Mouse (Mus musculus): ENCODE data around the gene Eml1. TPM values are rescaled to one million over a fixed set of nuclear protein-coding genes. Genes with fewer than 3 reads are reported as not detected.
"Not testable (repeated sequence)": the region's sequence is repeated elsewhere in the genome, so short reads cannot be mapped to it uniquely, and the experiment has no call there.

Gene Eml1
- polyA plus RNA-seq, 1 experiment from 2014 or later = 48.9 TPM

DNA sequence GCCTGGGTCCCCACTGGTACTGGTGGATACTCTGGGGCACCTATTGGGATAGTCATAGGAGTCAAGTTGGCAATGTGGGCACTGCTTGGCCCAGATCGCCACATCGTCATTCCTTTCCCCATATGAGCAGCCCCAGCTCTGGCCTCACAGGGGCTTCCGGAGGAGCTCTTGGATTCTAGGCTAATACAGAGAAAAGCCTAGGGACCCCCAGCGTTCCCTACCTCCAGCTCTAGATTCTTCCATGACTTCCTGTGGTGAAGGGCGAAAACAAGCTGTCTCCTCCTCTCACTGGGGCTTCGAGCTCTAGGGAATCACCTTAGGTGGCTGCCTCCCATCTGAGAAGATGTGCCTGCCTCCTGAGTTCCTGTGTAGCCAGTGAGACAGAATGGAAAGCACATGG is 119.6 kb downstream of the Eml1 start:
- H3K9me3 ChIP-seq (ENCODE audit: control insufficient read depth, low read length) = no peaks in the 10 kb centered on the region
- no peak for ATAC-seq (ENCODE audit: low read depth)
- no peak overlapping the region for H3K4me3 ChIP-seq (ENCODE audit: low read depth, low read length)
- H3K4me1 ChIP-seq (ENCODE audit: control insufficient read depth, insufficient read depth, low read length) = peaks cover 8% of the 10 kb centered on the region
- no peak overlapping the region for H3K27ac ChIP-seq (ENCODE audit: low read depth, low read length)
- 90% methylated on average over 6 of the region's 6 CpGs for WGBS
- no peak overlapping the region for H3K4me2 ChIP-seq (ENCODE audit: low read depth, low read length)
- H3K9ac ChIP-seq (replicated peaks; ENCODE audit: low read depth, low read length) = no peak overlapping the region
- H3K36me3 ChIP-seq (ENCODE audit: control insufficient read depth, insufficient read depth, low read length) = no peaks in the 10 kb centered on the region
- no peaks in the 10 kb centered on the region for H3K27me3 ChIP-seq (ENCODE audit: control insufficient read depth, insufficient read depth, low read length)

DNA sequence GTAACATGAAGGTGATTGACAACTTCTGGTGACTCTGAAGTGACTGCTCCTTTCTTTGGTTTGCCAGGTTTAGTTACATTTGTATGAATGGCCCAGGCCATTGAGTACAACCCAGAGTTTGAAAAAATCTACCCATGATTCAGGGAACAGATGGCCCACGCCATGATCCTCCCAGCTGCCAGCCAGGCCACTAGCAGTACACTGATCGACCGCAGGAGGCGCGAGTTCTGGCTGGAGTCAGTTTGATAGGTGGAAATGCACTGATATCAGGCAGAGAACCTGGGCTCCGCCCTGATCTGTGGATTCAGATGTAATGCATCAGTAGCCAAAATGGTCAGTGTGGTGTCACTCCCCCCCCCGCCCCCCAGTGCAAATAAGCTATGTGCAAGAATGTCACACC is 120.2 kb downstream of the Eml1 start:
- Histone ChIP-seq H3K27me3 (ENCODE audit: control insufficient read depth, insufficient read depth, low read length) (no peaks in the 10 kb centered on the region), H3K4me3 (ENCODE audit: low read depth, low read length) (no peak overlapping the region), H3K9ac (replicated peaks; ENCODE audit: low read depth, low read length) (no peak overlapping the region), H3K36me3 (ENCODE audit: control insufficient read depth, insufficient read depth, low read length) (no peaks in the 10 kb centered on the region), H3K4me1 (ENCODE audit: control insufficient read depth, insufficient read depth, low read length) (peaks cover 8% of the 10 kb centered on the region), H3K4me2 (ENCODE audit: low read depth, low read length) (no peak overlapping the region), H3K9me3 (ENCODE audit: control insufficient read depth, low read length) (no peaks in the 10 kb centered on the region), H3K27ac (ENCODE audit: low read depth, low read length) (no peak overlapping the region)
- WGBS = 50% methylated on average over 7 of the region's 7 CpGs
- no peak for ATAC-seq (ENCODE audit: low read depth)

DNA sequence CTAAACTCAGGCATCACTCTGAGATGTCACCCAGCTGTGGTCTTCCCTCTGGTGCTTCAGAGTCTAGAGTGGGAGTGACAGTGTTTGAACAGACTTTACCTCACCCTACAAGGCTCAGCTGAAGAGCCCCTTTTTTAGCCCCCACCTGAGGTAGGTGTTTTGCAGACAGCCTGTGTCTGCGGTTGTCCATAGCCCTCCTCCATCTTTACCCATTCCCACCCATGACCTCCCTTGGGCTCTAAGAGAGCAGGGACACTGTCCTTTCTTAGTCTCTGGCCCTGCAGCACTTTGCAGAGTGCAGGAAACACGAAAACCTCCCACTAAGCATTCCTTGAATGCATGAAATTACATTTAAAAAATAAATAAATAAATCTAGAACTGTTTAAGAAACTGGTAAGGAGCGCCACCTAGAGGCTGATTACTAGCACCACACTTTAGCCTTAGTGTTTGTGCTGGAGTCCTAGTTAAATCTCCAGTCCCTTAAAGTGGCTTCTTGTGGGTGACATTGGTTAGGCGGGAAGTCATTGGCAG is 123.3 kb downstream of the Eml1 start:
- no peaks in the 10 kb centered on the region for H3K9me3 ChIP-seq (ENCODE audit: control insufficient read depth, low read length)
- H3K9ac ChIP-seq (replicated peaks; ENCODE audit: low read depth, low read length) = no peak overlapping the region
- ATAC-seq (ENCODE audit: low read depth) = peak; percentile 62
- peak overlapping the region; percentile 44; the same call in 1 of the 2 replicates for H3K27ac ChIP-seq (ENCODE audit: low read depth, low read length)
- WGBS = 30% methylated on average over 4 of the region's 4 CpGs
- H3K4me3 ChIP-seq (ENCODE audit: low read depth, low read length) = no peak overlapping the region
- no peaks in the 10 kb centered on the region for H3K36me3 ChIP-seq (ENCODE audit: control insufficient read depth, insufficient read depth, low read length)
- H3K4me1 ChIP-seq (ENCODE audit: control insufficient read depth, insufficient read depth, low read length) = peaks cover 8% of the 10 kb centered on the region
- no peak overlapping the region for H3K4me2 ChIP-seq (ENCODE audit: low read depth, low read length)
- H3K27me3 ChIP-seq (ENCODE audit: control insufficient read depth, insufficient read depth, low read length) = no peaks in the 10 kb centered on the region

DNA sequence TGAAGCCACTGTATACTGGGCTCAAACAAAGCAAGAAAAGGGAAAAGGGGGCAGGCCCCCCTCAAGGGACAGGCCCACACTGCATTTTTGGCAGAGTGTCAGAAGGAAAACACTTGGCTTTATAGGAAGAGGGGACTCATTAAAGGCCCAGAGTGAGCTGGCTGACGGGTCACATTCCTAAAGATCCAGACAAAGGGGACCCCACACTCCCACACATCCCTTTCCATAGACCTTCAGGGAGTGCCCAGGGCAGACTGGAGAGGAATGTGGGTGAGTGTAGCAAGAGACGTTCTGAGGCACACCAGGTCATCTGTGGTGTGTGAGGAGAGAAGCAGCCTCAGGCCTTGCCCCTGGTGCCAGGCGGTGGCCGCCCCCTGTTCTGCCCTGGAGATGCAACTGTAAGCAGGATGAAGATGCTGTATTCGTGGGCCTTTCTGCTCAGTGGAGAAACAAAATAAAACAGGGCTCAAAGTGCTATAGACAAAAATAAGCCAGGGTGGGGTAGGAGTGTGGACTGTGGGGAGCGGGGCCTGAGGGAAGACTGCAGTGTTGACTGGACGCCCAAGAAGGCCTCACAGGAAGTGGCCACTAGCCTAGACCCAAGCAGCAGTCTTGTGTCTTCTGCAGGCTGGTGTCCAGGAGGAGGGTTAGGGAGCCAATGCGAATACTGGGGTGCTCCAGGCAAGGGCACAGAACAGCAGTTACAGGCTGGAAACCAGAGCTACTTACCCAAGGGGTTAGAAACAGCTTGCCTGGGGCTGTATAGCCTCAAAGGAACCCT is 124.9 kb downstream of the Eml1 start:
- no peaks in the 10 kb centered on the region for H3K36me3 ChIP-seq (ENCODE audit: control insufficient read depth, insufficient read depth, low read length)
- 64% methylated on average over 8 of the region's 8 CpGs for WGBS
- H3K4me1 ChIP-seq (ENCODE audit: control insufficient read depth, insufficient read depth, low read length) = peaks cover 8% of the 10 kb centered on the region
- H3K27ac ChIP-seq (ENCODE audit: low read depth, low read length) = 0 out of 2 replicates have a peak overlapping the region, but pooled peaks have one; percentile 22
- no peak overlapping the region for H3K4me2 ChIP-seq (ENCODE audit: low read depth, low read length)
- no peaks in the 10 kb centered on the region for H3K9me3 ChIP-seq (ENCODE audit: control insufficient read depth, low read length)
- no peak overlapping the region for H3K4me3 ChIP-seq (ENCODE audit: low read depth, low read length)
- no peaks in the 10 kb centered on the region for H3K27me3 ChIP-seq (ENCODE audit: control insufficient read depth, insufficient read depth, low read length)
- H3K9ac ChIP-seq (replicated peaks; ENCODE audit: low read depth, low read length) = no peak overlapping the region
- ATAC-seq (ENCODE audit: low read depth) = peak; percentile 65; the same call in 1 of the 2 replicates

DNA sequence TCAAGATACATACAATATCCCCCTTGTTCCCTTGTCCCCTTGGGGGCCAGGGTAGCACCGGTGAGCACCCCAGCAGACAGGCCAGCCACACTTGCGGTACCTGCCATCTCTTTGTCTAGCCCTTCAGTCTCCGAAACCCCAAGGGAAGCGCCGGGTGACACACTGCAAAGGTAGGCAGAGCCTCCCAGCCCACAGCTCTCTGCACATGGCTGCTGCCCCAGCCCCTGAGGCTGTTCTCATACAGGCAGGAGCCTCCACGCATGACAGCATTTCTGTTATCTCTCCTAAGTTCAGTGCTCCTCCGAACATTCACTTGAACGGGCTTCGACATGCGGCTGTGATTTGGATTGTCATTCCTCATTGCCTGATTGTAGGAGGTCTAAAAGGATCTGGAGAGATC is 132.3 kb downstream of the Eml1 start:
- H3K27me3 ChIP-seq (ENCODE audit: control insufficient read depth, insufficient read depth, low read length) = no peaks in the 10 kb centered on the region
- H3K9ac ChIP-seq (replicated peaks; ENCODE audit: low read depth, low read length) = no peak overlapping the region
- no peak for ATAC-seq (ENCODE audit: low read depth)
- H3K9me3 ChIP-seq (ENCODE audit: control insufficient read depth, low read length) = no peaks in the 10 kb centered on the region
- 68% methylated on average over 10 of the region's 10 CpGs for WGBS
- no peak overlapping the region for H3K4me2 ChIP-seq (ENCODE audit: low read depth, low read length)
- no peaks in the 10 kb centered on the region for H3K36me3 ChIP-seq (ENCODE audit: control insufficient read depth, insufficient read depth, low read length)
- H3K4me3 ChIP-seq (ENCODE audit: low read depth, low read length) = no peak overlapping the region
- peak overlapping the region; percentile 3; the same call in 1 of the 2 replicates for H3K27ac ChIP-seq (ENCODE audit: low read depth, low read length)
- H3K4me1 ChIP-seq (ENCODE audit: control insufficient read depth, insufficient read depth, low read length) = no peaks in the 10 kb centered on the region

DNA sequence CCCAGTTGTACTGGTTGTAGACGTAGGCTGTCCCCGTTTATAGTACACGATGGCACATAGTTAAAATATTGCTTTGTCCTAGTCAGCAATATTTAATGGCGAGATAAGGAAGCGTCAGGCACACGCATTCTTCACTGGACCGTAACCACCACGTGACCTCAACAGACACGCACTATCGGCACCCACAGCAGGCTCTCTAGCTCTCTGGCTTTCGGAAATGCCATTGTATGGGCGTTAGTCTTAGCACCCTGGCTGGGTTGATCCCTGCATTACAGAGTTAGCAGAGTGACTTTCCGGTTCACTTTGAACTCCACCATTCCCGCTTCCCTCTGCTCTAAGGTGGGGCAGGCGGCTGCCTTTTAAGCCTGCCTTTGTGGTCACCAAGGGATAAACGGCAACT is 132.8 kb downstream of the Eml1 start:
- 66% methylated on average over 16 of the region's 16 CpGs for WGBS
- H3K9me3 ChIP-seq (ENCODE audit: control insufficient read depth, low read length) = no peaks in the 10 kb centered on the region
- ATAC-seq (ENCODE audit: low read depth) = no peak
- H3K4me3 ChIP-seq (ENCODE audit: low read depth, low read length) = no peak overlapping the region
- H3K27me3 ChIP-seq (ENCODE audit: control insufficient read depth, insufficient read depth, low read length) = no peaks in the 10 kb centered on the region
- H3K4me1 ChIP-seq (ENCODE audit: control insufficient read depth, insufficient read depth, low read length) = no peaks in the 10 kb centered on the region
- H3K27ac ChIP-seq (ENCODE audit: low read depth, low read length) = peak overlapping the region; percentile 3; the same call in 1 of the 2 replicates
- H3K36me3 ChIP-seq (ENCODE audit: control insufficient read depth, insufficient read depth, low read length) = no peaks in the 10 kb centered on the region
- no peak overlapping the region for H3K9ac ChIP-seq (replicated peaks; ENCODE audit: low read depth, low read length)
- no peak overlapping the region for H3K4me2 ChIP-seq (ENCODE audit: low read depth, low read length)

DNA sequence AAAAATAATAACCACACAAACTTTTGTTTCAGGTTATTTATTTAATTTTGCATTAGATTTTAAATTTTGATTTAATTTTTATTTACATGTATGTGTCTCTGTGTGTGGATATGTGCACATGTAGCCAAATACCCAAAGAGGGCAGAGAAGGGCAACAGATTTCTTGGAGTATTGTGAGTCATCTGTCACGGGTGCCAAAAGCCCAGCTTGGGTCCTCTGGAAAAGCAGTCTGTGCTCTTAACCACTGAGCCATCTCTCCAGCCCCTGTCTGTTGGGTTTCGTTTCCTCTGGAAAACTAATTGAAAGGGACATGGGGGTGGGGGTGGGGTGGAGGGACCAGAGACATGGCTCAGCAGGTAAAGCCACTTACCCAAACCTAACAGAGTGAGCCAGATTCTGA is 135.1 kb downstream of the Eml1 start:
- 78% methylated on average over 2 of the region's 2 CpGs for WGBS
- no peak for ATAC-seq (ENCODE audit: low read depth)
- Histone ChIP-seq H3K9me3 (ENCODE audit: control insufficient read depth, low read length) (no peaks in the 10 kb centered on the region), H3K27me3 (ENCODE audit: control insufficient read depth, insufficient read depth, low read length) (no peaks in the 10 kb centered on the region), H3K27ac (ENCODE audit: low read depth, low read length) (no peak overlapping the region), H3K4me1 (ENCODE audit: control insufficient read depth, insufficient read depth, low read length) (no peaks in the 10 kb centered on the region), H3K4me3 (ENCODE audit: low read depth, low read length) (no peak overlapping the region), H3K36me3 (ENCODE audit: control insufficient read depth, insufficient read depth, low read length) (no peaks in the 10 kb centered on the region), H3K9ac (replicated peaks; ENCODE audit: low read depth, low read length) (no peak overlapping the region), H3K4me2 (ENCODE audit: low read depth, low read length) (no peak overlapping the region)

DNA sequence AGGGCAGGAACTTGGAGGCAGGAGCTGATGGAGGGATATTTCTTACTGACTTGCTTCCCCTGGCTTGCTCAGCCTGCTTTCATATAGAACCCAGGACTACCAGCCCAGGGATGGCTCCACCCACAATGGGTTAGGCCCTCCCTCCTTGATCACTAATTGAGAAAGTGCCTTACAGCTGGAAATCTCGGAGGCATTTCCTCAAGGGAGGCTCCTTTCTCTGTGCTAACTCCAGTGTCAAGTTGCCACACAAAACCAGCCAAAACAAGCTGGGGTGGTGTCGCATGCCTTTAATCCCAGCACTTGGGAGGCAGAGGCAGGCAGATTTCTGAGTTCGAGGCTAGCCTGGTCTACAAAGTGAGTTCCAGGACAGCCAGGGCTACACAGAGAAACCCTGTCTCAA is 136.3 kb downstream of the Eml1 start:
- ATAC-seq (ENCODE audit: low read depth); H3K36me3 ChIP-seq (ENCODE audit: control insufficient read depth, insufficient read depth, low read length); H3K27me3 ChIP-seq (ENCODE audit: control insufficient read depth, insufficient read depth, low read length); H3K27ac ChIP-seq (ENCODE audit: low read depth, low read length); H3K9ac ChIP-seq (replicated peaks; ENCODE audit: low read depth, low read length); H3K4me2 ChIP-seq (ENCODE audit: low read depth, low read length); H3K4me1 ChIP-seq (ENCODE audit: control insufficient read depth, insufficient read depth, low read length); H3K4me3 ChIP-seq (ENCODE audit: low read depth, low read length); H3K9me3 ChIP-seq (ENCODE audit: control insufficient read depth, low read length): not testable (repeated sequence)
- 88% methylated on average over 3 of the region's 3 CpGs for WGBS

DNA sequence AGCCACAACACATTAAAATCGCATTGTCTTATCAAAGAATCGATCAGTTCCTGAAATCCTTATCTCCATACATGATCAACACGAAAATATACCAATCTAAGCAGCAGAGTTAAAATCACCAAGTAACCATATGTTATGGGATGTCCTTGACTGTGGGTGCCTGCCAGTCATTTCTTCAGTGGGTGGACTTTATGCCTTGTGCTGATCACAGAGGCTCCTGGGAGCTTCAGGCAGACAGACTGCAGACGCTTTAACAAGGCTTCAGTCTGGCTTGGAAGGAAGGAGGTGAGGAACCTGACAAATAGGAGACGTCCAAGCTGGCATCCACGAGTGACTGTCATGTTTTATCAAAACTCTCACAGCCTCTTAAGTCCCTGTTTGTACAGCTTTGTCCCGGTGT is 139.8 kb downstream of the Eml1 start:
- 74% methylated on average over 7 of the region's 7 CpGs for WGBS

More for the DNA sequence above, 139.8 kb downstream of the Eml1 start:
- no peaks in the 10 kb centered on the region for H3K27me3 ChIP-seq (ENCODE audit: control insufficient read depth, insufficient read depth, low read length)
- ATAC-seq (ENCODE audit: low read depth) = no peak
- H3K36me3 ChIP-seq (ENCODE audit: control insufficient read depth, insufficient read depth, low read length) = 0 out of 2 replicates have a peak, but pooled peaks cover 4% of the 10 kb centered on the region
- H3K4me2 ChIP-seq (ENCODE audit: low read depth, low read length) = no peak overlapping the region
- no peaks in the 10 kb centered on the region for H3K9me3 ChIP-seq (ENCODE audit: control insufficient read depth, low read length)
- no peaks in the 10 kb centered on the region for H3K4me1 ChIP-seq (ENCODE audit: control insufficient read depth, insufficient read depth, low read length)
- no peak overlapping the region for H3K27ac ChIP-seq (ENCODE audit: low read depth, low read length)
- H3K9ac ChIP-seq (replicated peaks; ENCODE audit: low read depth, low read length) = no peak overlapping the region
- no peak overlapping the region for H3K4me3 ChIP-seq (ENCODE audit: low read depth, low read length)
